Mouse (Mus musculus) thymus, postnatal 0 days (tissue): ENCODE results near the gene Itga3. TPM values are rescaled to one million over a fixed set of nuclear protein-coding genes. Genes with fewer than 3 reads are reported as not detected.
A peak's percentile ranks its signal among the peaks of the same experiment; 100 is the strongest.
"Not testable (repeated sequence)": the region's sequence is repeated elsewhere in the genome, so short reads cannot be mapped to it uniquely, and the experiment has no call there.

Experiments
- DNase-seq: peaks from one replicate; pipeline ENCODE4 v3.0.0-alpha.2; 2015; ENCODE audit warnings: low spot score
- polyA plus RNA-seq: library from polyadenylated mRNA; unstranded; fragments of >200 nt; fragmentation: Nextera tagmentation; extraction: Ambion mirVana; gene quantifications from 2 replicates; pipeline ENCODE4 v1.2.1, GENCODE M21; 2015

Itga3 gene
- polyA plus RNA-seq, 1 experiment from 2014 or later, result 7.0 TPM

DNA sequence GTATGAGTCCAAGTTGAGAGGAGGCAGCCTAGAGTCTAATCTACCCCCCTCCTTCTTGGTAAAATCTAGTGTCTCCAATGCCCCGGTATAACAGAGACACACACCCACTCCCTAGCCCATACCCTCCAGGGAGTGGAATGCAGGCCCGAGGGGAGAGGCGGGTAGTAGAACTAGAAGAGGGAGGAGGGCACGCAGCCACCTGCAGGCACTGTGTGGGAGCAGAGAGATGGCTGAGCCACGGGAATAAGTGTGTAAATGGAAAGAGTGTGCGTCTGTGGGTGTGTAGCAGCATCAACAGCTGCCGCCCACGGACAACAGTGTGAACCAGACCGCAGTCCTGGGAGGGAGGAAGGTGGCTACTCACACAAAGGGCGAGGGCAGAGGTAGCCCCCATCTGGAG lies 41.7 kb downstream of the Itga3 start:
- DNase-seq, result no peak

DNA sequence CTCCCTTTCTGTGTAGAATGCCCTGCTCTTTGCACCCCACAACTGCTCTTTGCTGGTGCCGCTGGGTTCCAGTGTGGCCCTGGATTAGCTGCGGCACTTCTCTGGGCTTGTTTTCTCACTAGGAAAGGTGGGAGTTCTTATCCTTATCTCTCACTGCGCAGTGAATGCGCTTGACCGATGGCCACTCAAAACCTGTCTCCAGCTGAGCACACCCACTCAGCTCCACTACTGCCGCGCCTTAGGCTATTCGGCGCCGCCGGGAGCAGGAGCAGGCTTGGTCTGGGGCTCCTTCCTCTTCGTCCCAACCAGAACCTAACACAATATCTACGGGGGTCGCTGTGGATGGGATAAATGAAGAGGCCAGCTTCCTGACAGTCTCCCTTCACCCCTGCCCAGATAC lies 43.0 kb downstream of the Itga3 start:
- DNase-seq, result no peak

- DNase-seq, result no peak
Measured at GRCm38 (mm10) chr11:95032945-95033344, 43.7 kb downstream of the Itga3 start.

- no peak for DNase-seq
Measured at GRCm38 (mm10) chr11:95027850-95028470, 48.6 kb downstream of the Itga3 start.

- no peak for DNase-seq
Measured at GRCm38 (mm10) chr11:95026849-95027248, 49.8 kb downstream of the Itga3 start.

DNA sequence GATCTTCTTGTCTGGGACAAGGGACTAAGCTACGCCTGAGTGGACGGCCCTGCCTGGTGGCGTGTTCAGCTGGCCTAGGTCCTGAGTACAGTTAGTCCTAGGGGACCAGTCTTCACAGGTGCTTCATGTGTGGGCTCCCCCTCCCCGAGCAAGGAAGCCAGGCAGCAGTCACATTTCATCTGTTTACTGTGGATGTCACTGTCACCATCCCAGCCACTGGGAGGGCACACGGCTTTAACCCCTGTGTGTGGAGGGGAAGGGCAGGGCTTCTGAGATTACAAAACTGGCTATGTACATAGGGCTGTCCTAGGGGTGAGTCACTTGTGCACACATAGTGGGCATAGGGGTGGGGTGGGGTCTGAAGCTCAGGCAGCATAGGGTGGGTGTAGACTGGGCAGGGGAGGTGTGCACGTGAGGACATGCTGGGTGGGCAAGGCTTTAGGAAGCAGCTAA lies 50.5 kb downstream of the Itga3 start:
- DNase-seq, result no peak

GRCm38 (mm10) chr11:95025227-95026012 lies 51.2 kb downstream of the Itga3 start:
- no peak for DNase-seq

GRCm38 (mm10) chr11:95024439-95025184 lies 52.0 kb downstream of the Itga3 start:
- no peak for DNase-seq

DNA sequence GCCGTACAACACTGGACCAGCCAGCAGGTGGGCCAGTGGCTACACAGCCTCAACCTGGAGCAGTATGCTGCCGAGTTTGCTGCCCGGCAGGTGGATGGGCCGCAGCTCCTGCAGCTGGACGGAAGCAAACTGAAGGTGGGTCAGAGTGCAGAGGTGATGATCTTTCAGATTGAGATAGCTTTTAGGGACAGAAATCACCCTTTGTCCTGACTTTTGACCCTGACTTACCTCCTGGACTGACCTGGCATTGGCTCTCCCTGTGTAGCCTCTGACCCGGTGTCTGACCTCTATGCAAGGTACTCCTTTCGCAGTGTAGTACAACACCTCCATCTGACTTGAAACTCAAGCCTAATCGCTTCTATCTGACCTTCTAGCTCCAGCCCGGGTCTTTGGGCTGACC lies 53.1 kb downstream of the Itga3 start:
- DNase-seq, result no peak

GRCm38 (mm10) chr11:95022237-95022992 lies 54.2 kb downstream of the Itga3 start:
- no peak for DNase-seq

- no peak for DNase-seq
Measured at GRCm38 (mm10) chr11:95015484-95015883, 61.1 kb downstream of the Itga3 start.

DNA sequence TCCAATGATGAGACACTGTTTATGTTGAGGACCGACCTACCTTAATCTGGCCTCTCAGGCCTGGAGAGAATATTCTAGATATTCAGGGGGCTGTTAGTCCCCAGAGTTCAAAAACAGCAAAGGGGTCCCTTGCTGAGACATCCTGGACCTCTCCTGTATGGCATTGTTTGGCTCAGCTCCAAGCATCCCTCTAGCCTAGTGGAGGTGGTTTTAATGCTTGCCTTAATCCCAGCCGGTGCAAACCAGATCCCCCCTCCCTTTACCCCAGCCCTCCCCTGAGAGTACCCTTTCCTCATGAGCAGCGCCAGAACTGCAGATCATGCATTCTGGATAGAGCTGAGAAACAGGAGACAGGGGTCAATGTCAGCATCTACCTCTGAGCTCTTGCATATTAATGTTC lies 64.1 kb downstream of the Itga3 start:
- DNase-seq, result no peak

DNA sequence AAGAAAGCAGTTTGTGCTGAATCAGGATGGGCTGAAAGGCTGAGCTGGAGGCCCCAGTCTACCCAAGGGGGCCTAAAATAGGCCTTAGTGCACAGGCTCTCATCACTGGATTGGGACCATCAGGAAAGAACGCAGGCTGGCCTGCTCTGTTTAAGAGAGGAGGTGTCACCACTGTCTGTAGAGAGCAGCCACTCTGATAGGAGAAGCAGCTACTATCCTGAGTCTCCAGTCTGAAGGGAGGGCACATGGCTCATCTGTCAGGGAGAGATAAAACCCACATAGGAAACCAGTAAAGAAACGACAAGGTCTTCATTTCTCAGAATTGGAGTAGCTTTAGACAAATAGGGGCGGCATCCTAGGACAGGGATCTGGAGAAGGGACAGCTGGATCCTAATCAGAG lies 64.5 kb downstream of the Itga3 start:
- no peak for DNase-seq

DNA sequence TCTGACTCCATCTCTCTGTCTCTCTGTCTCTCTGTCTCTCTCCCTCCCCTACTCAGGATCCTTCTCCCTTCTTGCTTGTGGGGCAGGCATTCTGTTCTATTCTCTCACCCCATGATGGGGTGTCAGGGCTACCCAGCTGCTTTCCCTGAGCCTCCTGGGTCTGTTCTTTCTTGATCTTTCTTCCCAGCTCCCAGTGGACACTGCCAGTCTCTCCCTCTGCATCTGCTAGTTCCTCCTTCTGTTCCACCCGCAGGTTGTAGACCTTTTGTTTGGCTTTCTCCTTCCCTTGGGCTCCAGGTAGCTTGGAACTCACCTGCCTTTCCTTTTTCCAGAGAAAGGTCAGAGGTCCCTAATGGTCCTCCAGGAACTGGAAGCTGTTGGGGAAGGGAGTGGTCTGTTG lies 65.2 kb downstream of the Itga3 start:
- DNase-seq, result no peak

GRCm38 (mm10) chr11:95010841-95011403 lies 65.7 kb downstream of the Itga3 start:
- not testable (repeated sequence) for DNase-seq

DNA sequence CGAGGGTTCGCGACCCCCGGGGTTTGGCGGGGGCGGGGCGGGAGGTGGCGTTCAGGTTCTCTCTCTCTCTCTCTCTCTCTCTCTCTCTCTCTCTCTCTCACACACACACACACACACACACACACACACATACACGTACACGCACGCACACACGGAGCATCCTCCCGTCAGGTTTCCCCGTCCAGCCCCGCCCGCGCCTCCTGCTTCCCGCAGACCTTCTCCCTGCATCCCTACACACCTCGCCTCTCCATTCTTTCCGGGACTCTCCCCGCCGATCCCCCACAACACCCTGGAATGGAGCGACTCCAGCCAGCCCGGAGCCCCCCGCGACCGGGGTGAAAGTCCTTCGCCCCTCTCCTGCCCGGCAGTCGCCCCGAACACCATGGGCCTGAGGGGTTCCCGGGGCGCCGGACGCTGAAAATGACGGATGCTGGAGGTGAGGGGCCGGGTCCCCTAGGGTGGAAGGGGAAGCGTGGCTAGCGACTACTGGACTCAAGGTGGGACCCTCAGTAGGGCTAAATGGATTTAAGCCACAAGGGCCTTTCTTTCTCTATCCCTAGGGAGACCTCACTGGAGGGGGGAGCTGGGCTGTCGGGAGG lies 66.4 kb downstream of the Itga3 start:
- DNase-seq, result no peak

- peak; percentile 12 for DNase-seq
Measured at GRCm38 (mm10) chr11:95009629-95010014, 67.0 kb downstream of the Itga3 start, which contains the start of gene Samd14. Samd14 (plus strand) TSS chr11:95009879.

GRCm38 (mm10) chr11:95008661-95009628 lies 67.7 kb downstream of the Itga3 start:
- peak; percentile 2 for DNase-seq

DNA sequence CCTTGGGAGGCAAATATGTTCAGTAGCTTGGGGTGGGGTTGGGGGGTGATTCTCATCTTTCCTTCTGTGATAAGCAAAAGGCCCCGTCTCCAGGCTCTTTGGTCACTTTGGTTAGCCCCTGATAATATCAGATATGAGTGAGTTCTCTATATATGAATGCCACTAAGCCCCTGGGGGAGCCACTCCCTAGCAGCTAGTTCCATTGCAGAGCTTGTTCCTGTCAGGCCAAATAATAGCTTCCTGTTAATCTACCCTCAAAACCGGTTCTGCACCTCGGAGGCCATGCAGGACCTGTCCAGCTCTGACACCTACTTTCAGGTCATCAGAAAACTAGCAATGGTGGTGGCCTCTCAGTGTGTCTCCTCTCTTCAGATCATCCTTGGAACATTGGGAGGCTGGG lies 69.2 kb downstream of the Itga3 start:
- no peak for DNase-seq
